Mouse (Mus musculus) bone marrow macrophage, adult 2 months (primary cell): ENCODE data around the gene Plch1.

Experiments used
- CTCF ChIP-seq: IDR thresholded peaks from 2 replicates; pipeline ENCODE4 v1.5.1; 2012; ENCODE audit warnings: low read depth, mild to moderate bottlenecking, low read length, moderate library complexity
- POLR2A ChIP-seq: IDR thresholded peaks from 2 replicates; pipeline ENCODE4 v1.6.1; 2012; ENCODE audit warnings: mild to moderate bottlenecking, low read depth, low read length, borderline replicate concordance

- TF ChIP-seq POLR2A (no peak), CTCF (no peak)
Measured at GRCm38 (mm10) chr3:63865069-63865468, 34.2 kb downstream of the Plch1 start.
